Mouse (Mus musculus) B cell, adult (primary cell): Measurements from ENCODE around the gene Bcorl1. TPM values are rescaled to one million over a fixed set of nuclear protein-coding genes. Genes with fewer than 3 reads are reported as not detected.

Experiments
- total RNA-seq: library from RNA; stranded (reverse); gene quantifications from 4 replicates; pipeline ENCODE4 v1.2.4, GENCODE M21; 2023; ENCODE audit not compliant: inconsistent age

Bcorl1 gene
- total RNA-seq = 5.5 to 7.8 TPM (median 5.8 TPM) in 4 replicates

DNA sequence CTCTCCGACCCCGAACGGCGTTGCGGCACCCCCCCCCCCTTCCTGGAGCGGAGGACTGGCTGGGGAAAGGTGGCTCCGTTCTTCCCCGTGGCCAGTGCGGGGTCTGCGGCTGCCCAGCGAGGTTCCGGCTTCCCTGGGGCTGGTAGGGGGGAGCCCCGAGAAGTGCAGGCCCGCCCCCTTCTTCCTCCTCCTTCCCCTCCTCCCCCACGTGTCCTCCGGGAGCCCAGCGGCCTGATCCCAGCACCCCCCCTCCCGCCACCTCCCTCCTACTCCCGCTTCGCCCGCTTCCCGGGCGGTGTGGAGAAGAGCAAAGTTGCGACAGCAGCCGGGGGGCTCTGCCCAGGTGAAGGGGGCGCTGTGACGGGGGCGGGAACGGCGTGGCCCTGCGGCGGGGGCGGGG is at the start of gene Bcorl1:
Bcorl1 (plus strand) TSS at position 218 of the 400 bp plus-strand sequence.

Other genes starting within 250 kb of the Bcorl1 start
- gene Xpnpep2, start 232.6 kb upstream of the Bcorl1 start, total RNA-seq = 0.19 TPM in 1 of 4 replicates, not detected in the others
- 192 to 211 TPM (median 201 TPM) in 4 replicates for gene Sash3, start 194.9 kb upstream of the Bcorl1 start, total RNA-seq
- gene Zdhhc9, start 132.5 kb upstream of the Bcorl1 start, total RNA-seq = 23.9 to 25.9 TPM (median 25.1 TPM) in 4 replicates
- gene Utp14a, start 84.5 kb upstream of the Bcorl1 start, total RNA-seq = 42.4 to 49.4 TPM (median 47.1 TPM) in 4 replicates
- gene Elf4, start 121.8 kb downstream of the Bcorl1 start, total RNA-seq = 101 to 103 TPM (median 103 TPM) in 4 replicates
- gene Aifm1, start 172.2 kb downstream of the Bcorl1 start, total RNA-seq = 21.3 to 25.9 TPM (median 24.4 TPM) in 4 replicates
- gene Rab33a, start 177.9 kb downstream of the Bcorl1 start, total RNA-seq = not detected in 4 replicates